Mouse (Mus musculus) midbrain, embryonic 11.5 days (tissue): ENCODE data around the gene Rnft1. TPM values are rescaled to one million over a fixed set of nuclear protein-coding genes. Genes with fewer than 3 reads are reported as not detected.

Experiments
- ATAC-seq: fragments of 200-750 bp; cut with Nextera tagmentation; 2 replicates; pipeline ENCODE4 v1.8.0; 2017; ENCODE audit warnings: moderate TSS enrichment, moderate library complexity; ENCODE audit not compliant: low FRiP score
- DNase-seq: peaks from one replicate; pipeline ENCODE4 v3.0.0; 2015; ENCODE audit warnings: low spot score; ENCODE audit errors: missing footprints
- H3K27ac ChIP-seq: fragments of 300-500 bp; sonication (generic); 2 replicates; pipeline ENCODE4 v1.5.1; 2014; ENCODE audit warnings: low read depth, low read length
- H3K27me3 ChIP-seq: fragments of 300-500 bp; sonication (generic); 2 replicates; pipeline ENCODE4 v1.6.1; 2014; ENCODE audit warnings: mild to moderate bottlenecking, low read length, moderate library complexity, mixed read lengths; ENCODE audit not compliant: control insufficient read depth, insufficient read depth
- H3K36me3 ChIP-seq: fragments of 300-500 bp; sonication (generic); 2 replicates; pipeline ENCODE4 v1.6.1; 2014; ENCODE audit warnings: mild to moderate bottlenecking, low read length, moderate library complexity, mixed read lengths; ENCODE audit not compliant: control insufficient read depth, insufficient read depth
- H3K4me1 ChIP-seq: fragments of 300-500 bp; sonication (generic); 2 replicates; pipeline ENCODE4 v1.6.1; 2014; ENCODE audit warnings: low read length; ENCODE audit not compliant: control insufficient read depth, insufficient read depth
- H3K4me2 ChIP-seq: fragments of 300-500 bp; sonication (generic); 2 replicates; pipeline ENCODE4 v1.6.1; 2014; ENCODE audit warnings: mild to moderate bottlenecking, moderate library complexity
- H3K4me3 ChIP-seq: fragments of 300-500 bp; sonication (generic); 2 replicates; pipeline ENCODE4 v1.5.1; 2014; ENCODE audit warnings: low read depth, low read length
- H3K9ac ChIP-seq: fragments of 300-500 bp; sonication (generic); 2 replicates; pipeline ENCODE4 v1.6.1; 2014; ENCODE audit warnings: low read length
- H3K9me3 ChIP-seq: fragments of 300-500 bp; sonication (generic); 2 replicates; pipeline ENCODE4 v1.6.1; 2016; ENCODE audit warnings: low read length; ENCODE audit not compliant: control insufficient read depth
- WGBS: fragments of 180-500 bp; shearing (Covaris S2); extraction: QIAGEN DNeasy Blood & Tissue Kit; methylation state at CpG from one replicate; pipeline ENCODE4 v1.1.7; 2014; 5-methylcytosine and 5-hydroxymethylcytosine counted together
- polyA plus RNA-seq: library from polyadenylated mRNA; unstranded; fragments of >200 nt; fragmentation: Nextera tagmentation; extraction: Ambion mirVana; gene quantifications from 2 replicates; pipeline ENCODE4 v1.2.1, GENCODE M21; 2014

Rnft1 gene
- polyA plus RNA-seq, 1 experiment from 2014 or later, result 23.7 TPM

- Histone ChIP-seq H3K27ac (no peak overlapping the region), H3K4me3 (no peak overlapping the region), H3K9ac (no peak overlapping the region), H3K4me2 (no peak overlapping the region), H3K9me3 (no peaks in the 10 kb centered on the region), H3K36me3 (peaks cover 3% of the 10 kb centered on the region; the same call in 1 of the 2 replicates), H3K27me3 (no peaks in the 10 kb centered on the region), H3K4me1 (no peaks in the 10 kb centered on the region)
- no peak for DNase-seq
- WGBS, result 95% methylated on average over 5 of the region's 5 CpGs
- no peak for ATAC-seq
These were observed 49.9 kb downstream of the Rnft1 start for GRCm38 (mm10) chr11:86534201-86534910.

DNA sequence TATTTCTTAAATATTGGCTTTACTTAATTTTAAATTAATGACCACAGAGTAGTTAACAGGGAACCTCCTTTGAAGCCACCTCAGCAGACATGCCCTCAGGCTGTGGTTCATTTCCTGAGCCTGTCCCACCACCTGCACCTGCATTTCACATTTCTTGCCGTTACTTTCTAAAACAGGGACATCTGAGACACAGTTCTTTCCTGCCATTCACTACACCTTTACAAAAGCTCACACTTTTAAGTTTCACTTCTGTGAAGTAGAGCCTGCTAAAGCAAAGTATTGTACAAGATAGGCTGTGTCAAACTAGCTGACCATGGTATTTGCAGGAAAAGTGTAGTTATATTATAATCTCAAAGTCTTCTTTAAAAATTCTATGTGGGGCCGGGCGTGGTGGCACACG, 54.3 kb downstream of the Rnft1 start:
- H3K4me1 ChIP-seq, result peaks cover 6% of the 10 kb centered on the region
- H3K27me3 ChIP-seq, result no peaks in the 10 kb centered on the region
- H3K4me3 ChIP-seq, result no peak overlapping the region
- 96% methylated on average over 4 of the region's 4 CpGs for WGBS
- no peak overlapping the region for H3K4me2 ChIP-seq
- no peaks in the 10 kb centered on the region for H3K36me3 ChIP-seq
- ATAC-seq, result no peak
- H3K9ac ChIP-seq, result no peak overlapping the region
- no peak overlapping the region for H3K27ac ChIP-seq
- H3K9me3 ChIP-seq, result no peaks in the 10 kb centered on the region
- DNase-seq, result no peak

DNA sequence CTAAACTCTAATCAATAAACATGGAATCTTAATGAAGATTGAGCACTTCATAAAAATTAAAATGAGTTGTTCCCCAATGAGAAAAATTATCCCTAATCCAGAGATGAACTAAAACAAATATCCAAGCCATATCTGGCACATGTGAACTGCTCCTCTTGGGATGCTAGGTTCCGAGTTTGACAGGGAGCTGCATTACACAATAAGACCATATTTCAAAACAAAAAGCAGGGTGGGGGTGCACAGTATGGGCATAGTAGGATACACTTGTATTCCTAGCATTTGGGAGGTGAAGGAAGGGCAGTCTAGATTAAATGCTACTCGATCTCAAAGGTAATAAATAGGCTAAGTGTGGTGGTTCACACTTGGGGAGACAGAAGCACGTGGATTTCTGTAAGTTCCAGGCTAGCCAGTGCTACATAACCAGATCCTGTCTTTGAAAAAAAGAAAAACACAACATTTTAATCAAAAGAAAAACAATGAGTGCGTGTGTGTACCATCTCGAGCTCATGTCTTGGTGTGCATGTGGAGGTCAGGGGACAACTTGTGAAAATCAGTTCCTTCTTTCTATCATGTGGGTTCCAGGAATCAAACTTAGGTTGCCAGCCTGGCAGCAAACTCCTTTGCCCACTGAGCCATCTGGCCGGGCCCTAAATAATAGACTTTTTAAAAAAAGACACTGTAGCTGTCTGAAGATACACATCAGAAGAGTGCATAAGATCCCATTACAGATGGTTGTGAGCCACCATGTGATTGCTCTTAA, 55.4 kb downstream of the Rnft1 start:
- H3K4me3 ChIP-seq, result no peak overlapping the region
- H3K36me3 ChIP-seq, result no peaks in the 10 kb centered on the region
- ATAC-seq (no peak), DNase-seq (no peak)
- peaks cover 6% of the 10 kb centered on the region for H3K4me1 ChIP-seq
- H3K9ac ChIP-seq, result no peak overlapping the region
- 91% methylated on average over 6 of the region's 6 CpGs for WGBS
- H3K4me2 ChIP-seq, result no peak overlapping the region
- no peak overlapping the region for H3K27ac ChIP-seq
- no peaks in the 10 kb centered on the region for H3K27me3 ChIP-seq
- H3K9me3 ChIP-seq, result no peaks in the 10 kb centered on the region

DNA sequence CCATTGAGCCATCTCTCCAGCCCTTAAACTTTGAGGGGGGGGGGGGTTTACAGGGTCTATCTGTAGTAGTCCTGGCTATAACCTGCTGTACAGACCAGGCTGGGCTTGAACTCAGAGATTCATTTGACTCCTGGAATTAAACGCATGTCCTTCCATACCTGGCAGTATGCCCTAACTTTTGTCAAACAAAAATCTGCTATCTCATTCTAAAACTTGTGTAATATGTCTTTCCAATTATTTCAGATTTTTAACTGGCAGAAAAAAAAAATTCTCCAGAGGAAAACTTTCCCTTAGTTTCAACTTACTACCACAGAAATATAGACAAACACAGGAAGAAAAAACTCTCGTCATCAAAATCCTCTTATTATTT, 56.0 kb downstream of the Rnft1 start:
- Histone ChIP-seq H3K9ac (no peak overlapping the region), H3K4me3 (no peak overlapping the region), H3K9me3 (no peaks in the 10 kb centered on the region), H3K27ac (no peak overlapping the region), H3K4me1 (peaks cover 8% of the 10 kb centered on the region), H3K4me2 (no peak overlapping the region), H3K36me3 (no peaks in the 10 kb centered on the region), H3K27me3 (no peaks in the 10 kb centered on the region)
- ATAC-seq, result no peak
- WGBS, result 97% methylated on average over 2 of the region's 2 CpGs
- no peak for DNase-seq

- WGBS, result 95% methylated on average over 1 of the region's 1 CpGs
- ATAC-seq, result no peak
- no peak overlapping the region for H3K4me3 ChIP-seq
These were observed 58.4 kb downstream of the Rnft1 start for GRCm38 (mm10) chr11:86542851-86543250.

DNA sequence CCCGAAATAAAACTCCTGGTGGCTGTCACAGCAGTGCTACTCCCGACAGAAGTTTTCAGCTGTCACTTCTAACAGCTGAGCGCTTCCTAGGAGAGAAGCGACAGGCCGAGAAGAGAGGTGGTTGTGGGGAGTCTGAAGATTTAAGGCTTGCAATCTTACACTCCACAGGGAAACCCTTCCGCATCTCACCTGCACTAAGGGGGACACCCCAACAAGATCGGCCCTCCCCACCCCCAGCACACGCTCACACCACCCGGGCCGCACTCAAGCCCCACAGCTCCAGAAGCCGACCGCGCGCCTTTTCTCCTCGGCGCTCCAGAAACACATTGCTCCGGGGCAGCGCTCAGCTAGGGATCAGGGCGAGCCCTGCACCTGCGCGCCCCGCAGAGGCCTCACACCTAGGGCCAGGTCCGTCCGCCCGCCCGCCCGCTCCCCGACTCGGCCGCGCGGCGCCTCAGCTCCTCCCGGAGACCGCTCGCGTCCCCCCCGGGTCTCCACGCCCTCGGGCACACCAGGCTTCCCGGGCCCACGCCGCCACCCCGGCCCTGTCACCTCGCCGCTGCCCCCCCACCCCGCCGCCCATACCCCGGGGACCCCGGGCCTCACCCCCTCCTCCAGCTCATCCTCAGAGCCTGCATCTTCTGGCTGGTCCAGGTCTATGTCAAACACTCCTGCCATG, 59.6 kb downstream of the Rnft1 start:
- no peaks in the 10 kb centered on the region; the same call in 1 of the 2 replicates for H3K36me3 ChIP-seq
- H3K4me3 ChIP-seq, result peak overlapping the region; percentile 99
- peak overlapping the region; percentile 81 for H3K4me2 ChIP-seq
- 1% methylated on average over 50 of the region's 50 CpGs for WGBS
- H3K4me1 ChIP-seq, result peaks cover 8% of the 10 kb centered on the region
- ATAC-seq (no peak; the same call in 1 of the 2 replicates), DNase-seq (peak; percentile 92)
- peak overlapping the region; percentile 96 for H3K9ac ChIP-seq
- peak overlapping the region; percentile 67 for H3K27ac ChIP-seq
- H3K9me3 ChIP-seq, result no peaks in the 10 kb centered on the region
- H3K27me3 ChIP-seq, result no peaks in the 10 kb centered on the region

More at GRCm38 (mm10) chr11:86542851-86543250, 58.4 kb downstream of the Rnft1 start:
- DNase-seq, result no peak
- Histone ChIP-seq H3K9ac (no peak overlapping the region), H3K9me3 (no peaks in the 10 kb centered on the region), H3K36me3 (no peaks in the 10 kb centered on the region; the same call in 1 of the 2 replicates), H3K27ac (no peak overlapping the region), H3K27me3 (no peaks in the 10 kb centered on the region), H3K4me1 (peaks cover 8% of the 10 kb centered on the region), H3K4me2 (no peak overlapping the region)

GRCm38 (mm10) chr11:86544639-86545299, 60.3 kb downstream of the Rnft1 start, which contains the start of the genes Rps6kb1 and Tubd1:
Rps6kb1 (minus strand) TSS chr11:86544805.
Tubd1 (plus strand) TSS chr11:86544991.
- peak within 1 kb of the TSS; percentile 96 for H3K9ac ChIP-seq
- under 1% methylated on average over 43 of the region's 43 CpGs for WGBS
- peak within 1 kb of the TSS; percentile 81 for H3K4me2 ChIP-seq
- peak; percentile 98 for ATAC-seq
- H3K36me3 ChIP-seq, result no peaks in the 10 kb centered on the region; the same call in 1 of the 2 replicates
- no peaks in the 10 kb centered on the region for H3K27me3 ChIP-seq
- peaks cover 8% of the 10 kb centered on the region for H3K4me1 ChIP-seq
- H3K27ac ChIP-seq, result peak within 1 kb of the TSS; percentile 67
- no peaks in the 10 kb centered on the region for H3K9me3 ChIP-seq
- DNase-seq, result peak; percentile 99
- peak within 1 kb of the TSS; percentile 99 for H3K4me3 ChIP-seq

- Histone ChIP-seq H3K4me2 (peak overlapping the region; percentile 44), H3K27ac (no peak overlapping the region), H3K4me1 (peaks cover 8% of the 10 kb centered on the region), H3K36me3 (no peaks in the 10 kb centered on the region; the same call in 1 of the 2 replicates), H3K4me3 (peak overlapping the region; percentile 99), H3K9ac (peak overlapping the region; percentile 72; the same call in 1 of the 2 replicates), H3K27me3 (no peaks in the 10 kb centered on the region), H3K9me3 (no peaks in the 10 kb centered on the region)
- ATAC-seq (no peak), DNase-seq (no peak)
- WGBS, result 80% methylated on average over 8 of the region's 8 CpGs
These were observed 61.1 kb downstream of the Rnft1 start for GRCm38 (mm10) chr11:86545556-86545955.
